Mouse (Mus musculus) kidney, embryonic 15.5 days (tissue): ENCODE measurements at regions not wholly inside any gene's neighbourhood (a gene's known extent, or its start where the extent isn't known, plus 50 kb on each side); places are given as distances from the start of the nearest gene placed in this dataset.
"Not testable (repeated sequence)": the region's sequence is repeated elsewhere in the genome, so short reads cannot be mapped to it uniquely, and the experiment has no call there.

Experiments
- ATAC-seq: fragments of 200-750 bp; cut with Nextera tagmentation; replicated peaks from 2 replicates; pipeline ENCODE4 v1.8.0; 2017; ENCODE audit warnings: moderate TSS enrichment; ENCODE audit not compliant: low FRiP score
- H3K27ac ChIP-seq: fragments of 300-500 bp; sonication (generic); 2 replicates; pipeline ENCODE4 v1.5.1; 2015; ENCODE audit warnings: mild to moderate bottlenecking, inconsistent platforms
- H3K27me3 ChIP-seq: fragments of 300-500 bp; sonication (generic); 2 replicates; pipeline ENCODE4 v1.6.1; 2015; ENCODE audit warnings: inconsistent platforms
- H3K36me3 ChIP-seq: fragments of 300-500 bp; sonication (generic); 2 replicates; pipeline ENCODE4 v1.6.1; 2015; ENCODE audit warnings: inconsistent platforms
- H3K4me1 ChIP-seq: fragments of 300-500 bp; sonication (generic); 2 replicates; pipeline ENCODE4 v1.6.1; 2015; ENCODE audit warnings: inconsistent platforms
- H3K4me2 ChIP-seq: fragments of 300-500 bp; sonication (generic); 2 replicates; pipeline ENCODE4 v1.6.1; 2015; ENCODE audit warnings: moderate library complexity, mild to moderate bottlenecking, inconsistent platforms
- H3K4me3 ChIP-seq: fragments of 300-500 bp; sonication (generic); replicated peaks from 2 replicates; pipeline ENCODE4 v1.5.1; 2015; ENCODE audit warnings: mild to moderate bottlenecking, inconsistent platforms
- H3K9ac ChIP-seq: fragments of 300-500 bp; sonication (generic); 2 replicates; pipeline ENCODE4 v1.6.1; 2015; ENCODE audit warnings: mild to moderate bottlenecking, inconsistent platforms
- H3K9me3 ChIP-seq: fragments of 300-500 bp; sonication (generic); replicated peaks from 2 replicates; pipeline ENCODE4 v1.6.1; 2016; ENCODE audit warnings: inconsistent platforms
- WGBS: fragments of 180-500 bp; shearing (Covaris S2); methylation state at CpG from one replicate; pipeline ENCODE4 v1.1.7; 2015; ENCODE audit warnings: mixed read lengths; 5-methylcytosine and 5-hydroxymethylcytosine counted together

DNA sequence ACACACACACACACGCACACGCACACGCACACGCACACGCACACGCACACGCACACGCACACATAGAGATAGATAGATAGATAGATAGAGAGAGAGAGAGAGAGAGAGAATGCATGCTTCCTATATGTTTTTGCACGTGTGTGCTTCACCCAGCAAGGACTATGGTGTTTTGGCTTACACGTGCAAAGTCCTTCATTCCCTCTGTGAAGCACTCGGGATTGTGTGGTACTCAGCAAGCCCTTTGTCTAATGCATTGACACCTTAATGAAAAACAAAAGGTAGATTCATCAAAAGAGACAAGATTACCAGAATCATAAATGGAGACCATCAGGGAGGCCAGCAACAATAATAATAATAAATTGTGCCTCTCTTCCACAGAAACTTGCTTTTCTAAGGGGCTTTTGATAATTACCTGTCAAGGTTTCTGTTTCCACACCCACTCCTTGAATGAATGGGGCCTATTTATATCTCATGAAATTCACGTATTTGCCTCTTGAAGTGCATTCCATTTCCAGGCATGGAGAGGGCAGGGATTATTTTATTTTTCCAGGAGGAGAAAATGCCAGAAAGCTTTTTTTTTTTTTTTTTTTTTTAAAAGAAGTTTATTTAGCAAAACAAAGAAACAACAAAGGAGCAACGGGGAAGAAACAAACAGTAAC lies 93.0 kb downstream of the Btg1 start:
- H3K36me3 ChIP-seq, result no peaks in the 10 kb centered on the region
- H3K9me3 ChIP-seq, result no peaks in the 10 kb centered on the region
- no peaks in the 10 kb centered on the region for H3K4me1 ChIP-seq
- no peak overlapping the region for H3K4me3 ChIP-seq
- H3K27ac ChIP-seq, result no peak overlapping the region
- no peak for ATAC-seq
- no peaks in the 10 kb centered on the region for H3K27me3 ChIP-seq
- WGBS, result 88% methylated on average over 13 of the region's 13 CpGs
- no peak overlapping the region for H3K9ac ChIP-seq
- no peak overlapping the region for H3K4me2 ChIP-seq

GRCm38 (mm10) chr10:96711993-96712392 lies 95.2 kb downstream of the Btg1 start:
- Histone ChIP-seq H3K4me3 (no peak overlapping the region), H3K4me2 (no peak overlapping the region), H3K27ac (no peak overlapping the region), H3K9ac (no peak overlapping the region), H3K4me1 (no peaks in the 10 kb centered on the region), H3K9me3 (no peaks in the 10 kb centered on the region), H3K27me3 (no peaks in the 10 kb centered on the region), H3K36me3 (no peaks in the 10 kb centered on the region)
- WGBS, result 71% methylated on average over 2 of the region's 2 CpGs
- no peak for ATAC-seq

DNA sequence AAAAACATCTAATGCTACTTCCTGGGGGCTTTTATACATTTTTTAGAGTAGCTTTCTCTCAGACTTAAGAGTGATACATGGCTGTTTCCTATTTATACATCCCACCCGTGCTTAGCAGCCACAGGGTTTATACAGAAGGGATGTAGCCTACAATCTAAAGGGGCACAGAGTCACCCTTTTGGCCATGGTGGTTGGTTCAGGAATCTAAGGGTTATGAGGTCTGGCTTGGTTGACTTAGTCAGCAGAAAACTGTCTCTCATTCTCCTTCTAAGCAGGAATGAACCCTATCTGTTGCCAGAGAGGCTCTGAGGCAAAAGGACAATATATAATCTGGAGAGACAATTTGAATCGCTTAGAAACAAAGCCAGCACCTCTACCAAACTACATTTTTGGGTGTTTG lies 97.9 kb downstream of the Btg1 start:
- Histone ChIP-seq H3K27ac (no peak overlapping the region), H3K9me3 (no peaks in the 10 kb centered on the region), H3K4me3 (no peak overlapping the region), H3K27me3 (no peaks in the 10 kb centered on the region), H3K4me1 (no peaks in the 10 kb centered on the region), H3K4me2 (no peak overlapping the region), H3K36me3 (no peaks in the 10 kb centered on the region), H3K9ac (no peak overlapping the region)
- no peak for ATAC-seq
- 70% methylated on average over 2 of the region's 2 CpGs for WGBS

- H3K4me1 ChIP-seq, result peaks cover under 1% of the 10 kb centered on the region
- no peak overlapping the region for H3K4me3 ChIP-seq
- no peak overlapping the region for H3K9ac ChIP-seq
- no peak overlapping the region for H3K4me2 ChIP-seq
- no peaks in the 10 kb centered on the region for H3K36me3 ChIP-seq
- no peak overlapping the region for H3K27ac ChIP-seq
- no peaks in the 10 kb centered on the region for H3K9me3 ChIP-seq
- 90% methylated on average over 7 of the region's 7 CpGs for WGBS
- no peak for ATAC-seq
- H3K27me3 ChIP-seq, result no peaks in the 10 kb centered on the region
Measured at GRCm38 (mm10) chr10:96717281-96717680, 100.5 kb downstream of the Btg1 start.

DNA sequence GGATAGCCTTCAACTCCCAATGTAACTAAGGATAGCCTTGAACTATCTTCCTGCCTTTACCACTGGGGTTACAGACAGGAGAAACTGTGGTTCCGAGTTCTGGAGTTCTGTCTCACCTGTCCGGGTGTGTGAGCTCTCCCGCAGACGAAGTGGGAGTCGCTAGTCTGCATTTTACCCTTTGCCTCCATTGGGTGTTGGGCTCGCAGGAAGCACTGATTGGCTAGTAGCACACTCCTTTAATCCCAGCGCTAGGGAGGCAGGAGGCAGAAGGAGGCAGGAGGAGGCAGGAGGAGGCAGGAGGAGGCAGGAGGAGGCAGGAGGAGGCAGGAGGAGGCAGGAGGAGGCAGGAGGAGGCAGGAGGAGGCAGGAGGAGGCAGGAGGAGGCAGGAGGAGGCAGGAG lies 101.9 kb downstream of the Btg1 start:
- H3K9me3 ChIP-seq, H3K27me3 ChIP-seq, H3K4me3 ChIP-seq, H3K36me3 ChIP-seq, H3K4me2 ChIP-seq, H3K27ac ChIP-seq, H3K4me1 ChIP-seq, H3K9ac ChIP-seq, ATAC-seq: not testable (repeated sequence)
- WGBS, result 95% methylated on average over 7 of the region's 7 CpGs

GRCm38 (mm10) chr10:96720281-96720711 lies 103.5 kb downstream of the Btg1 start:
- H3K27ac ChIP-seq, result no peak overlapping the region
- no peak for ATAC-seq

GRCm38 (mm10) chr10:96720956-96721688 lies 104.3 kb downstream of the Btg1 start:
- no peak for ATAC-seq
- Histone ChIP-seq H3K36me3 (no peaks in the 10 kb centered on the region), H3K4me2 (no peak overlapping the region), H3K27ac (no peak overlapping the region), H3K4me1 (peaks cover 14% of the 10 kb centered on the region), H3K4me3 (no peak overlapping the region), H3K9ac (no peak overlapping the region), H3K9me3 (no peaks in the 10 kb centered on the region), H3K27me3 (no peaks in the 10 kb centered on the region)
- 70% methylated on average over 9 of the region's 9 CpGs for WGBS

More at GRCm38 (mm10) chr10:96720281-96720711, 103.5 kb downstream of the Btg1 start:
- Histone ChIP-seq H3K27me3 (no peaks in the 10 kb centered on the region), H3K4me2 (no peak overlapping the region), H3K9me3 (no peaks in the 10 kb centered on the region), H3K4me3 (no peak overlapping the region), H3K36me3 (no peaks in the 10 kb centered on the region), H3K4me1 (peaks cover 14% of the 10 kb centered on the region), H3K9ac (no peak overlapping the region)
- WGBS, result 70% methylated on average over 7 of the region's 7 CpGs

GRCm38 (mm10) chr10:96722491-96722890 lies 105.7 kb downstream of the Btg1 start:
- no peak overlapping the region for H3K9ac ChIP-seq
- H3K4me1 ChIP-seq, result peaks cover 14% of the 10 kb centered on the region
- peak overlapping the region; percentile 17; the same call in 1 of the 2 replicates for H3K4me2 ChIP-seq
- H3K36me3 ChIP-seq, result no peaks in the 10 kb centered on the region
- peak; percentile 97 for ATAC-seq
- no peaks in the 10 kb centered on the region for H3K27me3 ChIP-seq
- no peak overlapping the region for H3K4me3 ChIP-seq
- H3K9me3 ChIP-seq, result no peaks in the 10 kb centered on the region
- WGBS, result 24% methylated on average over 9 of the region's 9 CpGs
- no peak overlapping the region for H3K27ac ChIP-seq

DNA sequence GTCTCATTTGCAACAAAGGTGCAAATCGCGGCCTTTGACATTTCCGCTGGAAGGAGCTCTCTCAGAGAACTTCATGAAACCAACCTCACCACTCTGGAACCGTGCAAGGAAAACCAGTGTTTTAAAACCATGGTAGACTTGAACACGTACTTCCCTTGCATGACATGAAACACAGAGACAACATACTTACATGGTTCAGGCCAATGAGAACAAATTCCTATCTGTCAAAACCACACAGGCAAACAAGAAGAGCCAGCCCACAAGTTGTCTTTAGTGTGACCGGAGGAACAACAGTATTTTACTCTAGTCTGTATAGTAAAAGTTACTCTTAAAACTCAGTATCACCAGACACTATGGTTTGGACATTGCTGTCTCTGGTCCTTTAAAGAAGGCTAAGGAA lies 106.3 kb downstream of the Btg1 start:
- Histone ChIP-seq H3K4me2 (no peak overlapping the region), H3K4me3 (no peak overlapping the region), H3K9me3 (no peaks in the 10 kb centered on the region), H3K9ac (no peak overlapping the region), H3K4me1 (peaks cover 14% of the 10 kb centered on the region), H3K36me3 (no peaks in the 10 kb centered on the region), H3K27me3 (no peaks in the 10 kb centered on the region), H3K27ac (no peak overlapping the region)
- no peak for ATAC-seq
- WGBS, result 91% methylated on average over 6 of the region's 6 CpGs

- ATAC-seq, result no peak
Measured at GRCm38 (mm10) chr10:96724436-96725175, 107.8 kb downstream of the Btg1 start.

DNA sequence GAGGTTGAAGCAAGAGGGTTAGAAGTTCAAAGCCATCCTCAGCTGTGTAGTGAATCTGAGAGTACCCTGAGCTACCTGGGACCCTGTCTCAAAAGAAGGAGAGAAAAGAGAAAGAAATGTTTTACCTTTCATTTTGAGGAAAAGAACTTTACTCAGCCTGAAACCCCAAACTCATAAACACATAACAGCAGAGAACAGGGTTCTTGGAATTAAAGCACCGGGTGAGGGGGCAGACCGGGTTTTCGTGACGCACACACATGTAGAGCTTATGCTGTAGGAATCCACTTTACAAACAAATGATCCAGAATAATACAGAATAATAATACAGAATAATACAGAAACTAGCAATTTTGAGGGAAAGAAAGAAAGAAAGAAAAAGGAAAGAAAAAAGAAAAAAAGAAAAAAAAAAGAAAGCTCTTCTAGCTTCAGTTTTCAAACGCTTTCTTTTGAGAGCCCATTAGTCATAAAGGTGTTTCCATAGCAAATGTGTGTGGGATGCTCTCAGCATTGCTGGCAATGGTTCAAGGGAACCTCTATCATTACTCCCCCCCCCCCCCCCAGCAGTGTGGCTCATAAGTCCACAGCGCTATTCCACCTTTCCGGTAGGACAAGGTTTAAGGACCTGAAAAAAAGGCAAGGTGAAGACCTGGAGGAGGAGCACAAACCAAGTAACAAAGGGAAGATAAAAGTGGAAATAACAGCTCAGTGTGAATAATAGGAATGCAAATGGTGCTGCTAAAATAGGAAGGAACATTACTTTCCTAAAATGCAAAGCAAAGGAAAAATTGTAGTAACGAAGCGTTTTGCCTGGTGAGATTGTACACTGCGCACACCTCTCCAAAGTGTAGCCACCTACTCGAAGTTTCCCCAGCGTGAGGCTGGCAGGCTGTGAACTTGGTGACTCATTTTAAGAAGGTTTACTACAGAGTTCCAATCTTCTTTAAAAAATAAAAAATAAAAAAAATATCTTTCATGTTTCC lies 110.3 kb downstream of the Btg1 start:
- H3K4me3 ChIP-seq, result no peak overlapping the region
- H3K27me3 ChIP-seq, result no peaks in the 10 kb centered on the region
- no peak overlapping the region for H3K9ac ChIP-seq
- ATAC-seq, result no peak
- peaks cover 14% of the 10 kb centered on the region for H3K4me1 ChIP-seq
- WGBS, result 85% methylated on average over 12 of the region's 12 CpGs
- no peaks in the 10 kb centered on the region for H3K36me3 ChIP-seq
- no peak overlapping the region for H3K4me2 ChIP-seq
- no peaks in the 10 kb centered on the region for H3K9me3 ChIP-seq
- H3K27ac ChIP-seq, result no peak overlapping the region

More at GRCm38 (mm10) chr10:96724436-96725175, 107.8 kb downstream of the Btg1 start:
- no peaks in the 10 kb centered on the region for H3K27me3 ChIP-seq
- H3K4me3 ChIP-seq, result no peak overlapping the region
- no peaks in the 10 kb centered on the region for H3K36me3 ChIP-seq
- WGBS, result 28% methylated on average over 11 of the region's 11 CpGs
- H3K9me3 ChIP-seq, result no peaks in the 10 kb centered on the region
- H3K4me1 ChIP-seq, result peaks cover 14% of the 10 kb centered on the region
- no peak overlapping the region for H3K4me2 ChIP-seq
- H3K27ac ChIP-seq, result no peak overlapping the region
- H3K9ac ChIP-seq, result no peak overlapping the region
